Mouse (Mus musculus): ENCODE measurements around the gene Zfp110.
A peak's percentile ranks its signal among the peaks of the same experiment; 100 is the strongest.

Gene Zfp110

DNA sequence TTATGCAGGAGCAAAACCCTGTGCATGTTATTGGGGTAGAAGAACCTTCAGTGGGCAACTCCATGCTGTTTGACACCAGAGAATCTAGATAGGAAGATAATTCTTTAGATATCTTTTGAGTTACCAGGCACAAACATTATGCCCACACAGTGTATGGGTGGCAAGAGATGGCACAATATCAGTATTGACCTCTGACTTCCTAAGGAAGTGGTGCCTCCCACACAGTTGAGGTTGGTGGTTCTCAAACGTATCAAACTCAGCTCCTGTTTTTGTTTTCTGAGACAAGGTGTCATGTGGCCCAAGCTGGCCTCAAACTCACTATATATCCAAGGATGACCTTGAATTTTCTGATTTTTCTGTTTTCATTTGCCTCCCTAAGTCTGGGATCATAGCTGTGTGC is 56.8 kb downstream of the Zfp110 start:
- DNase-seq (ENCODE audit: extremely low spot score, low read depth, low spot score): no peak

GRCm38 (mm10) chr7:12897655-12898410 is 63.3 kb downstream of the Zfp110 start, which contains the start of gene Zscan22:
TSS of gene Zscan22 (plus strand) at chr7:12897815.
- DNase-seq (ENCODE audit: extremely low spot score, low read depth, low spot score): peak; percentile 92

Data from hindlimb bud, embryonic 11.5 days (tissue).